Mouse (Mus musculus) intestine, embryonic 16.5 days (tissue): ENCODE measurements at regions not wholly inside any gene's neighbourhood (a gene's known extent, or its start where the extent isn't known, plus 50 kb on each side); places are given as distances from the start of the nearest gene placed in this dataset.

Source experiments
- ATAC-seq: fragments of 200-750 bp; cut with Nextera tagmentation; 2 replicates; pipeline ENCODE4 v1.8.0; 2017; ENCODE audit warnings: moderate TSS enrichment, moderate library complexity
- H3K27ac ChIP-seq: fragments of 300-500 bp; sonication (generic); 2 replicates; pipeline ENCODE4 v1.5.1; 2014; ENCODE audit warnings: mild to moderate bottlenecking, low read length
- H3K27me3 ChIP-seq: fragments of 300-500 bp; sonication (generic); replicated peaks from 2 replicates; pipeline ENCODE4 v1.6.1; 2014; ENCODE audit warnings: low read length, control low read depth, mixed read lengths; ENCODE audit not compliant: control insufficient read depth, insufficient read depth
- H3K36me3 ChIP-seq: fragments of 300-500 bp; sonication (generic); 2 replicates; pipeline ENCODE4 v1.6.1; 2014; ENCODE audit warnings: low read length, control low read depth; ENCODE audit not compliant: control insufficient read depth, insufficient read depth
- H3K4me1 ChIP-seq: fragments of 300-500 bp; sonication (generic); 2 replicates; pipeline ENCODE4 v1.6.1; 2014; ENCODE audit warnings: low read length, control low read depth, mixed read lengths; ENCODE audit not compliant: control insufficient read depth, insufficient read depth
- H3K4me2 ChIP-seq: fragments of 300-500 bp; sonication (generic); 2 replicates; pipeline ENCODE4 v1.6.1; 2014; ENCODE audit warnings: low read depth, low read length, control low read depth
- H3K4me3 ChIP-seq: fragments of 300-500 bp; sonication (generic); 2 replicates; pipeline ENCODE4 v1.5.1; 2014; ENCODE audit warnings: mild to moderate bottlenecking, low read length
- H3K9ac ChIP-seq: fragments of 300-500 bp; sonication (generic); 2 replicates; pipeline ENCODE4 v1.6.1; 2014; ENCODE audit warnings: low read depth, low read length
- H3K9me3 ChIP-seq: fragments of 300-500 bp; sonication (generic); 2 replicates; pipeline ENCODE4 v1.6.1; 2016; ENCODE audit warnings: low read length, control low read depth; ENCODE audit not compliant: control insufficient read depth
- WGBS: fragments of 180-500 bp; shearing (Covaris S2); extraction: QIAGEN DNeasy Blood & Tissue Kit; methylation state at CpG from one replicate; pipeline ENCODE4 v1.1.7; 2014; 5-methylcytosine and 5-hydroxymethylcytosine counted together

- Histone ChIP-seq H3K9me3 (no peaks in the 10 kb centered on the region), H3K36me3 (no peaks in the 10 kb centered on the region), H3K27me3 (no peaks in the 10 kb centered on the region), H3K4me3 (no peak overlapping the region), H3K27ac (no peak overlapping the region), H3K4me2 (no peak overlapping the region), H3K4me1 (0 out of 2 replicates have a peak, but pooled peaks cover 5% of the 10 kb centered on the region), H3K9ac (no peak overlapping the region)
- ATAC-seq, result no peak
- 84% methylated on average over 10 of the region's 10 CpGs for WGBS
These were observed 53.1 kb upstream of the Lrrc55 start for GRCm38 (mm10) chr2:85250026-85250560.
